Mouse (Mus musculus): ENCODE results near the gene Vmn1r221. TPM values are rescaled to one million over a fixed set of nuclear protein-coding genes. Genes with fewer than 3 reads are reported as not detected.
"Not testable (repeated sequence)": the region's sequence is repeated elsewhere in the genome, so short reads cannot be mapped to it uniquely, and the experiment has no call there.

Vmn1r221 gene
- polyA plus RNA-seq (2012; ENCODE audit: insufficient read depth, insufficient read length, missing spikeins): not detected in 2 replicates

GRCm38 (mm10) chr13:23213827-23214226 lies at the start of gene Vmn1r221:
Gene Vmn1r221 (plus strand): TSS chr13:23214127.
- not testable (repeated sequence) for H3K4me1 ChIP-seq (ENCODE audit: control insufficient read depth, insufficient read depth, insufficient read length, low read length); H3K27ac ChIP-seq (replicated peaks; ENCODE audit: low read depth, low read length); H3K4me3 ChIP-seq (ENCODE audit: insufficient read depth, low read depth, low read length)

GRCm38 (mm10) chr13:23166471-23166870 lies 47.5 kb upstream of the Vmn1r221 start:
- H3K4me3 ChIP-seq (ENCODE audit: insufficient read depth, low read depth, low read length); H3K27ac ChIP-seq (replicated peaks; ENCODE audit: low read depth, low read length); H3K4me1 ChIP-seq (ENCODE audit: control insufficient read depth, insufficient read depth, insufficient read length, low read length): not testable (repeated sequence)

- Histone ChIP-seq H3K27ac (replicated peaks; ENCODE audit: low read depth, low read length) (no peak within 1 kb of the TSS), H3K4me3 (ENCODE audit: insufficient read depth, low read depth, low read length) (no peak within 1 kb of the TSS), H3K4me1 (ENCODE audit: control insufficient read depth, insufficient read depth, insufficient read length, low read length) (no peaks in the 10 kb centered on the region)
These were observed 26.1 kb upstream of the Vmn1r221 start, which contains the start of gene Vmn1r220 for GRCm38 (mm10) chr13:23187875-23188274. Gene Vmn1r220 (minus strand): TSS chr13:23187975.

GRCm38 (mm10) chr13:23203885-23204284 lies 10.0 kb upstream of the Vmn1r221 start:
- not testable (repeated sequence) for H3K4me3 ChIP-seq (ENCODE audit: insufficient read depth, low read depth, low read length); H3K27ac ChIP-seq (replicated peaks; ENCODE audit: low read depth, low read length); H3K4me1 ChIP-seq (ENCODE audit: control insufficient read depth, insufficient read depth, insufficient read length, low read length)

GRCm38 (mm10) chr13:23235847-23236246 lies 21.9 kb downstream of the Vmn1r221 start, which contains the start of gene Vmn1r222:
Gene Vmn1r222 (minus strand): TSS chr13:23235947.
- not testable (repeated sequence) for H3K27ac ChIP-seq (replicated peaks; ENCODE audit: low read depth, low read length); H3K4me3 ChIP-seq (ENCODE audit: insufficient read depth, low read depth, low read length); H3K4me1 ChIP-seq (ENCODE audit: control insufficient read depth, insufficient read depth, insufficient read length, low read length)

- H3K4me1 ChIP-seq (ENCODE audit: control insufficient read depth, insufficient read depth, insufficient read length, low read length); H3K27ac ChIP-seq (replicated peaks; ENCODE audit: low read depth, low read length); H3K4me3 ChIP-seq (ENCODE audit: insufficient read depth, low read depth, low read length): not testable (repeated sequence)
These were observed 32.9 kb downstream of the Vmn1r221 start, which contains the start of gene Vmn1r223 for GRCm38 (mm10) chr13:23246834-23247233. Gene Vmn1r223 (plus strand): TSS chr13:23247134.

- Histone ChIP-seq H3K27ac (replicated peaks; ENCODE audit: low read depth, low read length) (no peak overlapping the region), H3K4me1 (ENCODE audit: control insufficient read depth, insufficient read depth, insufficient read length, low read length) (no peaks in the 10 kb centered on the region), H3K4me3 (ENCODE audit: insufficient read depth, low read depth, low read length) (no peak overlapping the region)
These were observed 44.7 kb downstream of the Vmn1r221 start for GRCm38 (mm10) chr13:23258546-23259048.

- not testable (repeated sequence) for H3K4me3 ChIP-seq (ENCODE audit: insufficient read depth, low read depth, low read length); H3K4me1 ChIP-seq (ENCODE audit: control insufficient read depth, insufficient read depth, insufficient read length, low read length); H3K27ac ChIP-seq (replicated peaks; ENCODE audit: low read depth, low read length)
These were observed 54.7 kb downstream of the Vmn1r221 start for GRCm38 (mm10) chr13:23268606-23269005.

- not testable (repeated sequence) for H3K4me1 ChIP-seq (ENCODE audit: control insufficient read depth, insufficient read depth, insufficient read length, low read length); H3K27ac ChIP-seq (replicated peaks; ENCODE audit: low read depth, low read length); H3K4me3 ChIP-seq (ENCODE audit: insufficient read depth, low read depth, low read length)
These were observed 55.2 kb downstream of the Vmn1r221 start for GRCm38 (mm10) chr13:23269127-23269526.

- Histone ChIP-seq H3K4me3 (ENCODE audit: insufficient read depth, low read depth, low read length) (no peak overlapping the region), H3K4me1 (ENCODE audit: control insufficient read depth, insufficient read depth, insufficient read length, low read length) (no peaks in the 10 kb centered on the region), H3K27ac (replicated peaks; ENCODE audit: low read depth, low read length) (no peak overlapping the region)
These were observed 55.8 kb downstream of the Vmn1r221 start for GRCm38 (mm10) chr13:23269681-23270080.

- no peak overlapping the region for H3K27ac ChIP-seq (replicated peaks; ENCODE audit: low read depth, low read length)
- H3K4me3 ChIP-seq (ENCODE audit: insufficient read depth, low read depth, low read length): no peak overlapping the region
- no peaks in the 10 kb centered on the region for H3K4me1 ChIP-seq (ENCODE audit: control insufficient read depth, insufficient read depth, insufficient read length, low read length)
These were observed 56.6 kb downstream of the Vmn1r221 start for GRCm38 (mm10) chr13:23270321-23271101.

Other genes starting within 250 kb of the Vmn1r221 start
- gene Vmn1r213, start 206.5 kb upstream of the Vmn1r221 start, polyA plus RNA-seq (2012; ENCODE audit: insufficient read depth, insufficient read length, missing spikeins): not detected in 2 replicates
- not detected in 2 replicates for gene Vmn1r214, start 183.7 kb upstream of the Vmn1r221 start, polyA plus RNA-seq (2012; ENCODE audit: insufficient read depth, insufficient read length, missing spikeins)
- gene Vmn1r215, start 146.1 kb upstream of the Vmn1r221 start, polyA plus RNA-seq (2012; ENCODE audit: insufficient read depth, insufficient read length, missing spikeins): not detected in 2 replicates
- gene Vmn1r217, start 95.9 kb upstream of the Vmn1r221 start, polyA plus RNA-seq (2012; ENCODE audit: insufficient read depth, insufficient read length, missing spikeins): not detected in 2 replicates
- not detected in 2 replicates for gene Vmn1r218, start 81.0 kb upstream of the Vmn1r221 start, polyA plus RNA-seq (2012; ENCODE audit: insufficient read depth, insufficient read length, missing spikeins)
- not detected in 2 replicates for gene Vmn1r219, start 54.8 kb upstream of the Vmn1r221 start, polyA plus RNA-seq (2012; ENCODE audit: insufficient read depth, insufficient read length, missing spikeins)
- gene Vmn1r220, start 26.2 kb upstream of the Vmn1r221 start, polyA plus RNA-seq (2012; ENCODE audit: insufficient read depth, insufficient read length, missing spikeins): not detected in 2 replicates
- gene Vmn1r222, start 21.8 kb downstream of the Vmn1r221 start, polyA plus RNA-seq (2012; ENCODE audit: insufficient read depth, insufficient read length, missing spikeins): not detected in 2 replicates
- gene Vmn1r223, start 33.0 kb downstream of the Vmn1r221 start, polyA plus RNA-seq (2012; ENCODE audit: insufficient read depth, insufficient read length, missing spikeins): not detected in 2 replicates
- 10.1 and 12.5 TPM in 2 replicates for gene Zfp322a, start 155.1 kb downstream of the Vmn1r221 start, polyA plus RNA-seq (2012; ENCODE audit: insufficient read depth, insufficient read length, missing spikeins)
- gene Abt1, start 209.7 kb downstream of the Vmn1r221 start, polyA plus RNA-seq (2012; ENCODE audit: insufficient read depth, insufficient read length, missing spikeins): 4.4 and 5.0 TPM in 2 replicates

Measured in brown adipose tissue, adult 24 weeks (tissue).